Mouse (Mus musculus): ENCODE results near the gene Neurod4. TPM values are rescaled to one million over a fixed set of nuclear protein-coding genes. Genes with fewer than 3 reads are reported as not detected.

The Neurod4 gene
- total RNA-seq, 1 experiment, result not detected

DNA sequence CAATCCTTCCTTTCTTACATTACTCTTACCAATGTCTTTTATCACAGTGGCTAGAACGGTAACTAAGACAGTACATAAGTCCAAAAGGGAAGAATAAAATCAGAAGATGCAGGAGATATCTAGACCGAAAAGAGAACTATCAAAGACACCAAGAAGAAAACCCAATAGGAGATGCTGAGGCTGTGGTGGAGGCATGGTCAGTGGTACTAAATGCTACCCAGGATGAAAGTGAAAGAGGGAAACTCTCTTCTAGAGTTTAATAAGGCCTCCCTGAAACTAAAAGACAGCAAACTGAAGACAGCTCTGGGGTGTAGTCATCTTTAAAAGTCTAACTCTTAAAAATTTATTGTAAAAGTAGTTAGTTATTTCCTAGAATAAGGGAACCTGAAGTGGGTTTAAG, 40.7 kb upstream of the Neurod4 start:
- TF ChIP-seq MAFK (IDR thresholded peaks at IDR 0.05; ENCODE audit: insufficient read depth, low read depth, low read length), result no peak
- TF ChIP-seq ZC3H11A (IDR thresholded peaks at IDR 0.05; ENCODE audit: borderline replicate concordance, low read depth, low read length), result no peak
- no peak for TF ChIP-seq CHD2 (IDR thresholded peaks at IDR 0.05; ENCODE audit: low read depth, low read length)
- DNase-seq (ENCODE audit: low read depth, low spot score), result no peak
- in situ Hi-C loops (cut with MboI; ENCODE audit: low sequenced_read_pairs in 2 of 2, unreplicated experiment in 2 of 2), result no loop called here
- H3K4me3 ChIP-seq (ENCODE audit: insufficient read depth in 1 of 2, low read depth in 1 of 2, low read length in 2 of 2, poor library complexity in 1 of 2, severe bottlenecking in 1 of 2), result no peak overlapping the region
- no peak overlapping the region for H3K9ac ChIP-seq (ENCODE audit: insufficient read depth, low read depth, low read length, poor library complexity, severe bottlenecking)
- H3K27ac ChIP-seq (ENCODE audit: insufficient read depth, low read depth, low read length, poor library complexity, severe bottlenecking), result no peak overlapping the region
- H3K9me3 ChIP-seq (ENCODE audit: control insufficient read depth, insufficient read depth, low read depth, low read length), result no peaks in the 10 kb centered on the region
- H3K36me3 ChIP-seq (ENCODE audit: control insufficient read depth, insufficient read depth, low read length, poor library complexity, severe bottlenecking), result no peaks in the 10 kb centered on the region
- H3K4me1 ChIP-seq (ENCODE audit: control insufficient read depth in 2 of 2, insufficient read depth in 2 of 2, low read length in 2 of 2, poor library complexity in 1 of 2), result no peaks in the 10 kb centered on the region

GRCm38 (mm10) chr10:130318720-130319119, 38.7 kb upstream of the Neurod4 start:
- no peak for DNase-seq (ENCODE audit: low read depth, low spot score)
- no peaks in the 10 kb centered on the region for H3K9me3 ChIP-seq (ENCODE audit: control insufficient read depth, insufficient read depth, low read depth, low read length)
- in situ Hi-C loops (cut with MboI; ENCODE audit: low sequenced_read_pairs in 2 of 2, unreplicated experiment in 2 of 2), result no loop called here

GRCm38 (mm10) chr10:130315846-130316245, 35.8 kb upstream of the Neurod4 start:
- Histone ChIP-seq H3K27ac (ENCODE audit: insufficient read depth, low read depth, low read length, poor library complexity, severe bottlenecking) (no peak overlapping the region), H3K36me3 (ENCODE audit: control insufficient read depth, insufficient read depth, low read length, poor library complexity, severe bottlenecking) (no peaks in the 10 kb centered on the region), H3K4me1 (ENCODE audit: control insufficient read depth in 2 of 2, insufficient read depth in 2 of 2, low read length in 2 of 2, poor library complexity in 1 of 2) (no peaks in the 10 kb centered on the region), H3K9me3 (ENCODE audit: control insufficient read depth, insufficient read depth, low read depth, low read length) (no peaks in the 10 kb centered on the region), H3K4me3 (ENCODE audit: insufficient read depth in 1 of 2, low read depth in 1 of 2, low read length in 2 of 2, poor library complexity in 1 of 2, severe bottlenecking in 1 of 2) (no peak overlapping the region), H3K9ac (ENCODE audit: insufficient read depth, low read depth, low read length, poor library complexity, severe bottlenecking) (no peak overlapping the region)
- TF ChIP-seq ZNF384 (IDR thresholded peaks at IDR 0.05; ENCODE audit: low read depth, low read length), result no peak
- TF ChIP-seq CHD2 (IDR thresholded peaks at IDR 0.05; ENCODE audit: low read depth, low read length), result no peak
- no peak for TF ChIP-seq MAFK (IDR thresholded peaks at IDR 0.05; ENCODE audit: insufficient read depth, low read depth, low read length)
- no peak for TF ChIP-seq HCFC1 (IDR thresholded peaks at IDR 0.05; ENCODE audit: borderline replicate concordance, insufficient read depth, low read length)
- no peak for TF ChIP-seq ZC3H11A (IDR thresholded peaks at IDR 0.05; ENCODE audit: borderline replicate concordance, low read depth, low read length)
- DNase-seq (ENCODE audit: low read depth, low spot score), result no peak
- in situ Hi-C loops (cut with MboI; ENCODE audit: low sequenced_read_pairs in 2 of 2, unreplicated experiment in 2 of 2), result no loop called here

More at GRCm38 (mm10) chr10:130318720-130319119, 38.7 kb upstream of the Neurod4 start:
- H3K4me1 ChIP-seq (ENCODE audit: control insufficient read depth in 2 of 2, insufficient read depth in 2 of 2, low read length in 2 of 2, poor library complexity in 1 of 2), result no peaks in the 10 kb centered on the region
- no peaks in the 10 kb centered on the region for H3K36me3 ChIP-seq (ENCODE audit: control insufficient read depth, insufficient read depth, low read length, poor library complexity, severe bottlenecking)
- no peak overlapping the region for H3K27ac ChIP-seq (ENCODE audit: insufficient read depth, low read depth, low read length, poor library complexity, severe bottlenecking)
- TF ChIP-seq MAFK (IDR thresholded peaks at IDR 0.05; ENCODE audit: insufficient read depth, low read depth, low read length), result no peak
- TF ChIP-seq CHD2 (IDR thresholded peaks at IDR 0.05; ENCODE audit: low read depth, low read length), result no peak
- no peak for TF ChIP-seq HCFC1 (IDR thresholded peaks at IDR 0.05; ENCODE audit: borderline replicate concordance, insufficient read depth, low read length)
- TF ChIP-seq ZNF384 (IDR thresholded peaks at IDR 0.05; ENCODE audit: low read depth, low read length), result no peak
- H3K4me3 ChIP-seq (ENCODE audit: insufficient read depth in 1 of 2, low read depth in 1 of 2, low read length in 2 of 2, poor library complexity in 1 of 2, severe bottlenecking in 1 of 2), result no peak overlapping the region
- H3K9ac ChIP-seq (ENCODE audit: insufficient read depth, low read depth, low read length, poor library complexity, severe bottlenecking), result no peak overlapping the region

DNA sequence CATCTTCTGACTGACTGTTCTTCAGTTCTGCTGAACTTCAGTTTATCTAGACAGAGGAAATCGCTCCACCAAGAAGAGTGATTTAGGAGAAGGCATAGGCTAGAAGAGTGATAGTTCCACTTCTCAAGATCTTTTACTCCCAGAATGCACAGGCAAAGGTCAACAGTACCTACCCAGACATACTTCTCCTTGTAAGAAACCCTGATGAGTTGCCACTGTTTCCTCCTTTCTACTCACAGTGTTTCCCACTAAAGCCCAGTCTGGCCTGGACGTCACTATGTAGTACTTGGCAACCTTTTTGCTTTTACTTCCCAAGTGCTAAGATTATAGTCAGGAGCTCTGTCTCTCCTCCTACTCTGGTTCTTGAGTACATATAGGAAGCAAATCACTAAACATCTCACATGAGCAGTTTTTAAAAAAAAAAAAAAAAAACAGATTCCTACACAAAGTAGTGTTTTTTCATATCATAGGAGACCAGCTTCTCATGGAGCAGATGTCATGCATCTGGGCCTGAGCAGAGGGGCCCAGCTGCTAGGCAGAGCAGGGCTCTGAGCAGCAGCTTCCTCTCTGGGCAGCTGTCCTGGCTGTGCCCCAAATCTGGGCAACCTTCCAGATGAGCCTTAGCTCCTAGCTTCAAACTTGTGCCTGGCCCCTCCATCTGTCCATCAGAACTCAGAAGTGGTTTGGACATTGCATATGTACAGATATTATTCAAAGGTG, 34.2 kb upstream of the Neurod4 start:
- Histone ChIP-seq H3K4me3 (ENCODE audit: insufficient read depth in 1 of 2, low read depth in 1 of 2, low read length in 2 of 2, poor library complexity in 1 of 2, severe bottlenecking in 1 of 2) (no peak overlapping the region), H3K9ac (ENCODE audit: insufficient read depth, low read depth, low read length, poor library complexity, severe bottlenecking) (no peak overlapping the region), H3K4me1 (ENCODE audit: control insufficient read depth in 2 of 2, insufficient read depth in 2 of 2, low read length in 2 of 2, poor library complexity in 1 of 2) (no peaks in the 10 kb centered on the region), H3K9me3 (ENCODE audit: control insufficient read depth, insufficient read depth, low read depth, low read length) (no peaks in the 10 kb centered on the region), H3K36me3 (ENCODE audit: control insufficient read depth, insufficient read depth, low read length, poor library complexity, severe bottlenecking) (no peaks in the 10 kb centered on the region), H3K27ac (ENCODE audit: insufficient read depth, low read depth, low read length, poor library complexity, severe bottlenecking) (no peak overlapping the region)
- in situ Hi-C loops (cut with MboI; ENCODE audit: low sequenced_read_pairs in 2 of 2, unreplicated experiment in 2 of 2), result no loop called here
- DNase-seq (ENCODE audit: low read depth, low spot score), result no peak
- TF ChIP-seq ZNF384 (IDR thresholded peaks at IDR 0.05; ENCODE audit: low read depth, low read length) (no peak), HCFC1 (IDR thresholded peaks at IDR 0.05; ENCODE audit: borderline replicate concordance, insufficient read depth, low read length) (no peak), ZC3H11A (IDR thresholded peaks at IDR 0.05; ENCODE audit: borderline replicate concordance, low read depth, low read length) (no peak), CHD2 (IDR thresholded peaks at IDR 0.05; ENCODE audit: low read depth, low read length) (no peak), MAFK (IDR thresholded peaks at IDR 0.05; ENCODE audit: insufficient read depth, low read depth, low read length) (no peak)

- Histone ChIP-seq H3K27ac (ENCODE audit: insufficient read depth, low read depth, low read length, poor library complexity, severe bottlenecking) (no peak overlapping the region), H3K4me3 (ENCODE audit: insufficient read depth in 1 of 2, low read depth in 1 of 2, low read length in 2 of 2, poor library complexity in 1 of 2, severe bottlenecking in 1 of 2) (no peak overlapping the region), H3K9me3 (ENCODE audit: control insufficient read depth, insufficient read depth, low read depth, low read length) (no peaks in the 10 kb centered on the region), H3K9ac (ENCODE audit: insufficient read depth, low read depth, low read length, poor library complexity, severe bottlenecking) (no peak overlapping the region), H3K4me1 (ENCODE audit: control insufficient read depth in 2 of 2, insufficient read depth in 2 of 2, low read length in 2 of 2, poor library complexity in 1 of 2) (no peaks in the 10 kb centered on the region), H3K36me3 (ENCODE audit: control insufficient read depth, insufficient read depth, low read length, poor library complexity, severe bottlenecking) (no peaks in the 10 kb centered on the region)
- in situ Hi-C loops (cut with MboI; ENCODE audit: low sequenced_read_pairs in 2 of 2, unreplicated experiment in 2 of 2), result no loop called here
- DNase-seq (ENCODE audit: low read depth, low spot score), result no peak
- peak; percentile 39; the same call in 1 of the 2 replicates for TF ChIP-seq ZC3H11A (IDR thresholded peaks at IDR 0.05; ENCODE audit: borderline replicate concordance, low read depth, low read length)
- no peak for TF ChIP-seq HCFC1 (IDR thresholded peaks at IDR 0.05; ENCODE audit: borderline replicate concordance, insufficient read depth, low read length)
- TF ChIP-seq ZNF384 (IDR thresholded peaks at IDR 0.05; ENCODE audit: low read depth, low read length), result no peak
- no peak for TF ChIP-seq MAFK (IDR thresholded peaks at IDR 0.05; ENCODE audit: insufficient read depth, low read depth, low read length)
Measured at GRCm38 (mm10) chr10:130313531-130313930, 33.5 kb upstream of the Neurod4 start.

Data from ES-E14 (cell line).